11 mouse cellular contexts compared by ENCODE assay signal in the genomic region with DNA sequence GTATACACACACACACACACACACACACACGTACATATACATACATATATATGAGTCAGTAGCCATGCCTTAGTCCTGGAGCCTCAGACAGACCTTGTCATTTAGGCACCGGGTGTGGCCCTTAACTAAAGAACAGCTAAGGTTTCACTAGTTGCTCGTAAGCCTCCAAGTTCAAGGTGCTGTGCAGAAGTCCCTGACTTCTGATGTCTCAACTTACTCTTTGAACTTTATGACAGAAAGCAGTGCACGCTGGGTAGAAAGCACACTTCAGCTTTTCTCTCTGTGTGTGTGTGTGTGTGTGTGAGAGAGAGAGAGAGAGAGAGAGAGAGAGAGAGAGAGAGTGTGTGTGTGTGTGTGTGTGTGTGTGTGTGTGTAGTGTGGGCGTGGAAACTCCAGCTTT. TPM values are rescaled to one million over a fixed set of nuclear protein-coding genes. Genes with fewer than 3 reads are reported as not detected.
DNase-seq lines count a peak whose midpoint lies in the region; ATAC-seq and TF ChIP-seq lines count a peak whose summit lies in the region.
"Had no signal": no experiment of that assay in that cellular context is flagged by ENCODE, and none has a peak within 500 bp of the region (broad histone marks: within the 10 kb centered on the region; RNA-seq: fewer than 3 reads in every experiment).

No protein-coding gene starts in this region.

- WGBS in liver, embryonic 13.5 days (ENCODE audit: insufficient replicate concordance), result 59% methylated on average over 5 of the region's 5 CpGs

- no peak overlapping the region for H3K9ac ChIP-seq in liver, embryonic 13.5 days
- H3K9ac ChIP-seq: liver, embryonic 14.5 days had no signal

- peak overlapping the region; percentile 91 for H3K27ac ChIP-seq in gastrocnemius, adult 2 months
- 0 out of 2 replicates have a peak overlapping the region, but pooled peaks have one; percentile 43 for H3K27ac ChIP-seq in liver, embryonic 13.5 days
- H3K27ac ChIP-seq: left cerebral cortex, adult 2 months; liver, embryonic 14.5 days had no signal

- H3K27me3 ChIP-seq in liver, embryonic 13.5 days, result no peaks in the 10 kb centered on the region

- H3K9me3 ChIP-seq in liver, embryonic 13.5 days (replicated peaks), result no peaks in the 10 kb centered on the region

- intact Hi-C loops in gastrocnemius, adult 2 months (cut with DNase I), result no loop called here

- peaks cover 99% of the 10 kb centered on the region for H3K4me1 ChIP-seq in liver, embryonic 13.5 days (replicated peaks)

- ATAC-seq in liver, embryonic 13.5 days (ENCODE audit: low read depth), result no peak

- H3K4me3 ChIP-seq in gastrocnemius, adult 2 months, result no peak overlapping the region
- H3K4me3 ChIP-seq in liver, embryonic 13.5 days (replicated peaks), result no peak overlapping the region
- H3K4me3 ChIP-seq: left cerebral cortex, adult 2 months had no signal

- DNase-seq in gastrocnemius, adult 2 months, result no peak
- DNase-seq in gastrocnemius, adult 18-20 months (ENCODE audit: low spot score), result no peak
- peak; percentile 48 to 58 for DNase-seq in kidney, postnatal 25 days
- no peak for DNase-seq in kidney, adult 11 months
- no peak for DNase-seq in liver, embryonic 13.5 days
- DNase-seq in thymus, postnatal 10 days (ENCODE audit: low spot score in 2 of 2), result peak; percentile 55 to 56
- DNase-seq in cerebellum, adult 8-10 months, result no peak
- DNase-seq in cerebellum, adult 11-12 months, result no peak
- DNase-seq: cerebellum, adult 11 months had no signal

- no peak overlapping the region for H3K4me2 ChIP-seq in liver, embryonic 13.5 days

- H3K36me3 ChIP-seq in liver, embryonic 13.5 days, result peaks cover 46% of the 10 kb centered on the region

- TF ChIP-seq CTCF in gastrocnemius, adult 2 months (IDR thresholded peaks at IDR 0.05), result no peak

RNA-seq across cellular contexts. Expression of gene Gins2, which starts 44.9 kb away (rescaled TPM):
- total RNA-seq in gastrocnemius, adult 2 months (2021), result under 1 TPM; 0.36 to 0.67 TPM
- total RNA-seq in gastrocnemius, adult 18-20 months (2021), result under 1 TPM in 1 of 2 experiments, not detected in 1; 0.80 TPM
- polyA plus RNA-seq in liver, embryonic 13.5 days (2015; fragmentation: Nextera tagmentation; extraction: Ambion mirVana), result 75.6 and 75.9 TPM in 2 replicates

Comparison
In these comparisons a context has a peak if more than half of its experiments do, and no peak if none do; other contexts are left out.
1. DNase-seq: peak in kidney, postnatal 25 days (2 of 2) and thymus, postnatal 10 days (2 of 2); none in gastrocnemius, adult 2 months (single experiment), gastrocnemius, adult 18-20 months (single experiment), kidney, adult 11 months (single experiment), liver, embryonic 13.5 days (single experiment), cerebellum, adult 8-10 months (single experiment) and cerebellum, adult 11-12 months (single experiment).